In the genomic region with DNA sequence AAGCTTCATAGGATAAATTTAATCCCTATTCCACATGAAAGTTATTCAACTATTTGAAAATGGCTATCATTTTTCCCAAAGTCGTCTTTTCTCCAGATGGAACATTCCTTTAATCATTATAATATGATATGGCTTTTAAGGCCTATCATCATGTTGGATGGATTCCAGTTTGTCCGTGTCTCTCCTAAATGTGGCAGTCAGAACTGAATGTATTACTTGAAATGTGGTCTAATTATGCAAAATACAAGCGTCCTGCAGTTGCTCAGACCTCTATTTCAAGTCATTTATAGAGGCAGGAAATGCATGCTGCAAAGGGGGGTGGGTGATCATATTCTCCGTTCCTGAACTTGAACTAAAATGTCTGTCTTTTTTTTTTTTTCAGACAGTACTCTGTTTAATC, we compare ENCODE assay signal across 27 mouse cellular contexts.
"Had no signal": no experiment of that assay in that cellular context is flagged by ENCODE, and none has a peak within 500 bp of the region (broad histone marks: within the 10 kb centered on the region; RNA-seq: fewer than 3 reads in every experiment).

No protein-coding gene starts in this region.

- H3K36me3 ChIP-seq: embryonic facial prominence, embryonic 12.5 days; embryonic facial prominence, embryonic 13.5 days; embryonic facial prominence, embryonic 15.5 days; forebrain, embryonic 10.5 days; forebrain, embryonic 12.5 days; forebrain, embryonic 15.5 days; heart, embryonic 10.5 days had no signal

- H3K27ac ChIP-seq: embryonic facial prominence, embryonic 13.5 days; embryonic facial prominence, embryonic 15.5 days; forebrain, embryonic 10.5 days; forebrain, embryonic 12.5 days; forebrain, embryonic 13.5 days; forebrain, embryonic 15.5 days; gastrocnemius, adult 2 months; heart, adult 2 months; heart, embryonic 10.5 days had no signal

- DNase-seq: cerebellum, adult 8-10 months; cerebellum, adult 9-10 months; cerebellum, adult 9-11 months; cerebellum, postnatal 10 days; cerebellum, postnatal 14 days; cerebellum, postnatal 25 days; cerebellum, postnatal 36 days; embryo, embryonic 11 days; forebrain, postnatal 0 days; gastrocnemius, adult 2 months; gastrocnemius, postnatal 10 days; gastrocnemius, postnatal 14 days; gastrocnemius, postnatal 25 days; gastrocnemius, postnatal 36 days; heart, adult 11 months; heart, adult 18-20 months; heart, adult 2 months had no signal

- H3K4me3 ChIP-seq: embryonic facial prominence, embryonic 12.5 days; embryonic facial prominence, embryonic 13.5 days; embryonic facial prominence, embryonic 15.5 days; erythroblast, embryonic 14.5 days; forebrain, embryonic 10.5 days; forebrain, embryonic 12.5 days; forebrain, embryonic 13.5 days; forebrain, embryonic 15.5 days; gastrocnemius, adult 2 months; heart, adult 2 months; heart, embryonic 10.5 days had no signal

- ATAC-seq: forebrain, embryonic 13.5 days; forebrain, embryonic 15.5 days; forebrain, postnatal 0 days had no signal

- H3K9ac ChIP-seq: embryonic facial prominence, embryonic 12.5 days; embryonic facial prominence, embryonic 13.5 days; embryonic facial prominence, embryonic 15.5 days; forebrain, embryonic 12.5 days; forebrain, embryonic 13.5 days; forebrain, embryonic 15.5 days; forebrain, postnatal 0 days had no signal

- H3K27me3 ChIP-seq: embryonic facial prominence, embryonic 12.5 days; embryonic facial prominence, embryonic 13.5 days; embryonic facial prominence, embryonic 15.5 days; forebrain, embryonic 15.5 days had no signal

- H3K4me2 ChIP-seq: embryonic facial prominence, embryonic 12.5 days; embryonic facial prominence, embryonic 13.5 days; embryonic facial prominence, embryonic 15.5 days; forebrain, embryonic 12.5 days; forebrain, embryonic 13.5 days; forebrain, embryonic 15.5 days; heart, embryonic 11.5 days had no signal

- H3K9me3 ChIP-seq: embryonic facial prominence, embryonic 12.5 days; embryonic facial prominence, embryonic 13.5 days; embryonic facial prominence, embryonic 15.5 days; forebrain, embryonic 10.5 days; forebrain, embryonic 12.5 days; forebrain, embryonic 13.5 days; forebrain, embryonic 15.5 days; heart, embryonic 10.5 days had no signal
